Mouse (Mus musculus) ES-Bruce4 (cell line): ENCODE results near the gene Tiam1. TPM values are rescaled to one million over a fixed set of nuclear protein-coding genes. Genes with fewer than 3 reads are reported as not detected.
A peak's percentile ranks its signal among the peaks of the same experiment; 100 is the strongest.

Experiments
- H3K27ac ChIP-seq: 2 replicates; pipeline ENCODE4 v1.5.1; 2012; ENCODE audit warnings: low read length, inconsistent platforms; ENCODE audit not compliant: insufficient read depth
- H3K27me3 ChIP-seq: 2 replicates; pipeline ENCODE4 v1.6.1; 2012; ENCODE audit warnings: mild to moderate bottlenecking, low read length, inconsistent platforms; ENCODE audit not compliant: control insufficient read depth, poor library complexity, insufficient read depth, severe bottlenecking
- H3K36me3 ChIP-seq: 2 replicates; pipeline ENCODE4 v1.6.1; 2012; ENCODE audit warnings: inconsistent platforms, mild to moderate bottlenecking, low read length, moderate library complexity; ENCODE audit not compliant: control insufficient read depth, poor library complexity, insufficient read depth, severe bottlenecking
- H3K4me1 ChIP-seq: one replicate; pipeline ENCODE4 v1.8.1; 2011; ENCODE audit warnings: low read length; ENCODE audit not compliant: control insufficient read depth, insufficient read depth
- H3K4me3 ChIP-seq: 2 replicates; pipeline ENCODE4 v1.5.1; 2011; ENCODE audit warnings: low read depth, mild to moderate bottlenecking, low read length
- H3K9ac ChIP-seq: 2 replicates; pipeline ENCODE4 v1.6.1; 2012; ENCODE audit warnings: low read depth, mild to moderate bottlenecking, inconsistent platforms; ENCODE audit not compliant: poor library complexity, severe bottlenecking
- H3K9me3 ChIP-seq: replicated peaks from 2 replicates; pipeline ENCODE4 v1.6.1; 2012; ENCODE audit warnings: mild to moderate bottlenecking, low read length, inconsistent platforms; ENCODE audit not compliant: control insufficient read depth, poor library complexity, insufficient read depth, severe bottlenecking
- CTCF ChIP-seq: IDR thresholded peaks from one replicate; pipeline ENCODE4 v1.8.1; 2011; ENCODE audit warnings: low read depth, low read length
- EP300 ChIP-seq: IDR thresholded peaks from 2 replicates; pipeline ENCODE4 v1.6.1; 2011; ENCODE audit warnings: low read depth, low read length; ENCODE audit not compliant: insufficient read depth
- POLR2A ChIP-seq: IDR thresholded peaks from one replicate; pipeline ENCODE4 v1.8.1; 2011; ENCODE audit warnings: low read length; ENCODE audit not compliant: insufficient read depth
- polyA plus RNA-seq: library from polyadenylated mRNA; stranded (reverse); fragments of >200 nt; gene quantifications from 2 replicates; pipeline ENCODE4 v1.2.4, GENCODE M21; 2011; ENCODE audit warnings: low read depth; ENCODE audit not compliant: missing spikeins, insufficient read depth, insufficient read length

Tiam1 gene
- polyA plus RNA-seq, 1 experiment: 24.4 TPM

DNA sequence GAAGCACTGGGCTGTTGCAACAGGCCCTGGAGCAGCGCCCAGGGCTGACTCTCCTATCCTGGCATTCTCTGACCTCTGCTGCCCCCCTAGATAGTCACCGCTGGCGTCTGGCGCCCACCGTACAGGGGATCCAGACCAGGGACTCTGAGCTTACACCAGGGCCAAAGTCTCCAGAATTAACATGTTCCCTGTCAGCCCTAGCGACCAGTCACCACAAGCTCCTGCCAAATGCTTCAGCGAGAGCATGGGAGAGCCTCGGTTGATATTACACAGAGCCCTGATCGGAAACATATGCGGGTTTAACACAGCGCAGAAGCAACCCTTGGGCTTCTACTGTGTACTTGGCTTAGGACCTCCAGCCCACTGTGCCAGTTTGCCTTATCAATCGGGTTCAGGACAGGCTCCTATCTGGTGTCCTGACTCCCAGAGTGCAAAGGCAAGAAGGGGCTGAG, 151.8 kb downstream of the Tiam1 start:
- Histone ChIP-seq H3K4me1 (peaks cover 2% of the 10 kb centered on the region), H3K27me3 (no peaks in the 10 kb centered on the region), H3K9me3 (peaks cover 16% of the 10 kb centered on the region), H3K9ac (no peak overlapping the region), H3K36me3 (no peaks in the 10 kb centered on the region), H3K4me3 (no peak overlapping the region), H3K27ac (no peak overlapping the region)
- TF ChIP-seq EP300 (no peak), POLR2A (no peak), CTCF (no peak)

DNA sequence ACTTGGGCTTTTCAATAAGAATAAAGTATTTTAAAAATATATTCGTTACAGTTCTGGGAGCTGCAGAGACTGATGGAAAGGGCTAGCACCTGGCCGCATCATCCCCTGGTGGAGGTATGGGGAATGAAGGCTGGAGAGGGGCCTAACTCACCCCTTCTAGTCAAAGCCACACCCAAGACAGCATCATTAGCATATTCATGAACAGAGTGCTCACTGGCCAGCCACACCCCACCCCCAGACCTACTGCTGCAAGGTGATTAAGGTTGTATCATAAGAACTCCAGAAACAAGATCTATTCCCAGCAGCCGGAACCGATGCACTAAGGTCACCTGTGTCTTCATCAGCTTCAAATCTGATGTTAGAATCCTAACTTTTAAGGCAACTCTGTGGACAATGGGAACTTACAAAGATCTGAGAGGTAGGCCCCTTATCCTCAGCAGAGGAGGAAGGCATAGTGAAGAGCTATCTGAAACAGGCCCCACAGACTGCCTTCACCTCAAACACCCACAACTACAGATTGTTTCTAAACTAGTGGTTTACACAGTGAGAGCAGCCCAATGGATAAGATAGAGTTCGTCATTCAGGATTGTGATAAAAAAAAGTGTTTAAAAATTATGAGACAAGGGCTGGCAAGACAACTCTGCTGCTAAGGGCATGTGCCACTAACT, 153.1 kb downstream of the Tiam1 start:
- H3K9me3 ChIP-seq: peaks cover 6% of the 10 kb centered on the region; the same call in 1 of the 2 replicates
- no peak for TF ChIP-seq POLR2A
- TF ChIP-seq CTCF: peak; percentile 17
- 0 out of 2 replicates have a peak, but pooled peaks have one; percentile 19 for TF ChIP-seq EP300
- H3K27ac ChIP-seq: no peak overlapping the region
- H3K4me1 ChIP-seq: peaks cover 2% of the 10 kb centered on the region
- H3K9ac ChIP-seq: no peak overlapping the region
- H3K36me3 ChIP-seq: no peaks in the 10 kb centered on the region
- no peak overlapping the region for H3K4me3 ChIP-seq
- H3K27me3 ChIP-seq: no peaks in the 10 kb centered on the region

DNA sequence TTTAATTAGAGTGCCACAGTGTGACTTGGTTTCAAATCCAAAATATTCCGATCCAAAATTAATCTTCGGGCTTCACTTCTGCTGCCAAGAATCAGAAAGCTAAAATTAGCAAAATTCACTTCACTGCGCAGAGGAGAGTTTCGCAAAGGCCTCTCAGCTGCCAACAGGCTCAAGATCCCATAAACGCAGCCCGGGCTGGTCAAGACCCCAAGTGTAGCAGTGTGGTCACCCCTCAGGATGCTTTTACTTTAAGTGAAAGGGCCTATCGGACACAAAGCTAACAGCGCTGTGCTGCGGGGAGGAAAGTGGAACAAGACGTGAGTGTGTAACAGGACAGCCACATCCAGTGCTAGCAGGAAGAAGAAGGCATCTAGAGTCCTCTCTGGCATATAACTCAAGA, 153.8 kb downstream of the Tiam1 start:
- H3K27me3 ChIP-seq: no peaks in the 10 kb centered on the region
- no peaks in the 10 kb centered on the region for H3K36me3 ChIP-seq
- H3K4me1 ChIP-seq: peaks cover 2% of the 10 kb centered on the region
- no peak overlapping the region for H3K4me3 ChIP-seq
- TF ChIP-seq EP300 (no peak), POLR2A (no peak), CTCF (no peak)
- H3K9me3 ChIP-seq: 0 out of 2 replicates have a peak, but pooled peaks cover under 1% of the 10 kb centered on the region
- no peak overlapping the region for H3K27ac ChIP-seq
- H3K9ac ChIP-seq: no peak overlapping the region

DNA sequence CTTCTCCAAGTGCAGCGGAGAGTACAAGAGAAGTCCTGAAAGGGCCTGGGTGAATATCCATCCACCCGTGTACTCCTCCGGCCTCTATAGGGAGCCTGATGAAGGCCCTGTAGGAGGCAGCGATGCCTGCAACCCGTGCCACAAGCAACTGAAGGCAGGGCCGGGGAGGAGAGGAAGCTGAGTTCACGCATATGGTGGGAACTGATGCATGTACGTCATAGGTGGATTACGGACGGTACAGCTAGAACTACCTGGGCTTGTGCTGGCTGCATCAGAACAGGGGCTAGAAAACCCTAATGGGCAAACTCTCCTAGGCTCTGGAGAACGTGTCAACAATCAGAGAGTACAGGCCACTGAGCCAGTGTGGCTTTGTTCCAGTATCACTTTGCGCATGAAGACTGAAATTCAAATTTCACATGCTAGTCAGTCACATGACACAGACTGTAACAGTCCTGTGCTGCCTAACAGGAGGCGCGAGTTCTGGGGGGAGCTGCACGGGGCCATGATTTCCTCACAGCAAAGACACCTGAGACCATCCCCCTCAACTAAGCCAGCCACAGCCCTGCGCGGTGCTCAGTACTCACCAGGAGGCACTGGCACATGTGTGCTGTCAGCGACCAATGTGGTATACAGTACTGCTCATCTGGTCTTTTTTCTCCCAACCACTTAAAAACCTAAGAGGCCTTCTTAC, 156.8 kb downstream of the Tiam1 start:
- Histone ChIP-seq H3K4me1 (peaks cover 2% of the 10 kb centered on the region), H3K27ac (no peak overlapping the region), H3K9ac (no peak overlapping the region), H3K27me3 (no peaks in the 10 kb centered on the region), H3K4me3 (no peak overlapping the region), H3K36me3 (no peaks in the 10 kb centered on the region), H3K9me3 (no peaks in the 10 kb centered on the region)
- TF ChIP-seq POLR2A (no peak), CTCF (no peak), EP300 (no peak)

DNA sequence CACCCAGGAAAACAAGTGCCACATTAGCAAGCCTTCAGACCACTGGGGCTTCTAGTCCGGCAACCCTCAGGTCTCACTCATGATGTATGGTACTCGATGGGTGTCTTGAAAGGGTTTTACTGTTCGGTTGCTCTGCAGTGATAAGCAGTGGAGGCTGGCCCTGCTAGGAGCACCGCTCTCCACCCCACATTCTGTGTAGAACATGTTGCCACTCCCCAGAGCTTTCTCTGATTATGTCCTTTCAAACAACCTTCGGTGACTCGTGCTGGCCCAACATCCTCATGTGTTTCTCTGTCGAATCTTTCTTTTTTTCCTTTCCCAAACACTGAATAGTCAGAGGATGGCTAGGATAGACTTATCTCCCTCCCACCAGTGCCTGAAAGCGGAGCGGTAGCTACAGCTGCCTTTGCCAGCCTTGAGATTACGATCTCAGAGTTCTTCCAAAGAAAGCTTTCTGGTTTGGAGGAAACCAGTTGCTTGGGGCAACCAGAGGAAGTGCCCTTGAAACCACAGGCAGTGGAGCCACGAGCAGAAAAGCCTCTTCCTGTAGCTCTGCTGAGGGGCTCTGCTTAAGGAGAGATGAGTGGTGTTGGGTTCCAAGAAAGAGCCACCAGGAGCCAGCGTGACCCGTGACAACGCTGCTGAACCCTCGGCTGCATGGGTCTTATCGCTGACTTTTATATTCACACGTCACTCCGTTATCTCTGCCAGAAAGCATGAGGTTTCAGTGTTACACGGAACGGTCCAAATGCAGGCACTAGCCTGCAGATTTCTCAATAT, 157.7 kb downstream of the Tiam1 start:
- no peak overlapping the region for H3K9ac ChIP-seq
- no peaks in the 10 kb centered on the region for H3K36me3 ChIP-seq
- H3K4me1 ChIP-seq: peaks cover 2% of the 10 kb centered on the region
- no peak overlapping the region for H3K4me3 ChIP-seq
- H3K27me3 ChIP-seq: no peaks in the 10 kb centered on the region
- H3K9me3 ChIP-seq: no peaks in the 10 kb centered on the region
- H3K27ac ChIP-seq: no peak overlapping the region
- no peak for TF ChIP-seq CTCF
- no peak for TF ChIP-seq POLR2A
- TF ChIP-seq EP300: no peak
